Mouse (Mus musculus) adrenal gland, postnatal 36 days (tissue): ENCODE data around the gene Ankrd12. TPM values are rescaled to one million over a fixed set of nuclear protein-coding genes. Genes with fewer than 3 reads are reported as not detected.

Experiments
- DNase-seq, 2 experiments: peaks; one replicate each; pipeline ENCODE4 v3.0.0; 2021; ENCODE audit warnings: mixed read lengths in 1 of 2
- total RNA-seq, 2 experiments: library from RNA; stranded (reverse); gene quantifications; 2 replicates each; pipeline ENCODE4 v1.2.3; 2021

The Ankrd12 gene
- total RNA-seq, 2 experiments from 2014 or later: 28.9 to 29.3 TPM

- no peak for DNase-seq
Observed at GRCm38 (mm10) chr17:65930158-65930826, 146.6 kb downstream of the Ankrd12 start.

GRCm38 (mm10) chr17:65929319-65929978, 147.4 kb downstream of the Ankrd12 start:
- DNase-seq: no peak

GRCm38 (mm10) chr17:65927077-65927476, 149.8 kb downstream of the Ankrd12 start:
- DNase-seq: no peak

GRCm38 (mm10) chr17:65924218-65924617, 152.7 kb downstream of the Ankrd12 start:
- no peak for DNase-seq

GRCm38 (mm10) chr17:65921975-65922374, 154.9 kb downstream of the Ankrd12 start:
- no peak for DNase-seq

GRCm38 (mm10) chr17:65919235-65919634, 157.7 kb downstream of the Ankrd12 start:
- DNase-seq: no peak

GRCm38 (mm10) chr17:65916135-65916668, 160.7 kb downstream of the Ankrd12 start:
- DNase-seq: peak; percentile 71 to 72

Other genes with a start within 250 kb of the Ankrd12 start
- gene Ralbp1, start 191.3 kb downstream of the Ankrd12 start, total RNA-seq: 10 to 100 TPM; 41.4 to 61.4 TPM
- gene Twsg1, start 125.9 kb downstream of the Ankrd12 start, total RNA-seq: 100 to 1,000 TPM; 111 to 124 TPM
- gene Ndufv2, start 24.5 kb upstream of the Ankrd12 start, total RNA-seq: 100 to 1,000 TPM; 368 to 381 TPM
- 10 to 100 TPM; 31.8 to 35.5 TPM for gene Washc1, start 34.5 kb upstream of the Ankrd12 start, total RNA-seq
- 1 to 10 TPM; 4.3 to 6.4 TPM for gene Ddx11, start 46.4 kb upstream of the Ankrd12 start, total RNA-seq